Mouse (Mus musculus) neural tube, embryonic 10.5 days (tissue): Measurements from ENCODE around the gene Ltbp4.
A peak's percentile ranks its signal among the peaks of the same experiment; 100 is the strongest.

Experiments used
- DNase-seq: peaks from one replicate; pipeline ENCODE4 v3.0.0-alpha.2; 2017; ENCODE audit warnings: low spot score; ENCODE audit errors: extremely low spot score

The Ltbp4 gene

DNA sequence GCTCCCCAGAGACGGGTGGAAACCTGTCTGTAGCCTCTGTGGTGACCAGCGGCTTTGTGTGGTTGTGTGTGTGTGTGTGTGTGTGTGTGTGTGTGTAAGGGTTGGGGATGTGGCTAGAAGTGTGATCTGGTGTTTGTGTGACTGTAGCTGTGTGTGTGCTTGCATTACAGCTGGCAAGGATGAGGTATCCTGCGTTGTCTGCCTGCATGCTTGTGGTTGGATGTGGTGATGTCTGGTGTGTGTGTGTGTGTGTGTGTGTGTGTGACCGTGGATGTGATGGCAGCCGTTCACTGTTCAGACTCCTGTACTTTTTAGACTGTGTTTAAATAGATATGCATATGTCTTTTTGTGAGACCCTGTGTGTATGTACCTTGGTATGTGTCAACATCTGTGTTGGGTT is 77.7 kb downstream of the Ltbp4 start:
- DNase-seq: no peak

DNA sequence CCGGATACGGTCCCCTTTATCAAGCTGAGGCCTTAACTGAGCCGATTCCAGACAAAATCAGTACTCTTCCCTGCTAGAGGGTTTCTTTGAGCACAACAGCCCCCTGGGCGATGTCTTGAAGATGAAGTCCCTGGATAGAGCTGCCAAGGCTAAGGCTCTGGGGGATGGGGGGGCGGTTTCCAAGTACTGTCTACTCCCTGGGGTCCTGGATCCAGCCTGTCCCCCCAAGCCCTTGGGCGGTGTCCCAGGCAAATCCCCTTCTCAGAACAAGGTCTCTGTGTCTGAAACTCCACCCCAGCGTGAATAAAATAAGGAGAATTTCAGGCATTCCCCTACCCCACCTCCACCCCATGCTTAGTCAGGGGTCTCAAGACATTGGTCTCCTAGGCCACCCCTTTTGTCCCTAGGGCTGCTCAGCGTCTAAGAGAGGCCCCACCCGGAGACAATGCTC is 78.2 kb downstream of the Ltbp4 start:
- DNase-seq: no peak

DNA sequence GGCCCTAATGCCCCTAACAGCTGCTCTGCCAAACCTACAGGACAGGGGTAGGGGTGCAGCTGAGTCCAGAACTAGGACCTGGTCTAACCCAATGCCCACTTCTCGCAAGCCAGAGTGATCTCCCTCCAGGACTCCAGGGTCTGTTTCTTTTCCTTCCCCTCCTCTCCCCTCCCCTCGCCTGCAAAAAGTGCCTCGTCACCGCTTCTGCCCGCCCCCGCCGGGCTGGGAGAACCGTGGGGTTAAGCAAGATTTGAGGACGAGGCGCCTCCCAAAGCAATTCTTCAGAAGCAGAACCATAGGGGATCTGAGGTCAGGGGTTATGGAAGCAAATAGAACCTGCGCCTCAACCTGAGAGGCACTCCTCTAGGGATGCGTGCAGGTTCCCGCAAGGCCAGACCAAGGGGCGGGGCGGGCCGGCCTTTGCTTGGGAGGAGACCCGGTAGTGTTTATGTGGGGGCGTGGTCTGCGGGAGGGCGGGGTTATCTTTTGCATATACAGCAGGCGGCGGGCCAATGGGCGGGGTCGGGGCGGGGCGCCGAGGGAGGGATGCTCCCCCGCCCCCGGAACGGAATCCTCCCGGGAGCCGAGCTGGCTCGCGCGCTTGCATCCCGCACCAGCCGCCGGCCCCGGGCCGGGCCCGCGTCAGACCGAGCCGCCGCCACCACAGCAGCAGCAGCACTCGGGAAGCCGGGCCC is 79.1 kb downstream of the Ltbp4 start, which contains the start of gene Numbl:
TSS of gene Numbl (plus strand) at position 229 of the 695 bp plus-strand sequence.
- DNase-seq: peak; percentile 96

DNA sequence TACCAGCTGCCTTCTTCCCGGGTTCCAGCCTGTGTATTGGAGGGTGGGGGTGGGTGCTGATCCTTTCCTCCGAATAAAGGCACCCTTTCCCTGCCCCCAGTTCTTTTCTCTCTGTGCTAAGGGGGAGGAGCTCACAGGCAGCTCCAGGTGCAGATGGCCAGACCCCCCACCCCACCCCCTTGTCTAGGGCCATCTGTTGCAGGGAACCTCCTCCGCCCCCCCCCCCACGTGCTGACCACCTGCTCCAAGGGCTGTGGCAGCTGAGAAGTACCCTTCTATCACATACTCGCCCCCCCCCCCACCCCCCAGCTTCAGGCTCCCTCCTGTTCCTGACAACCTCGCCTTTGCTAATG is 79.7 kb downstream of the Ltbp4 start:
- DNase-seq: peak; percentile 69

DNA sequence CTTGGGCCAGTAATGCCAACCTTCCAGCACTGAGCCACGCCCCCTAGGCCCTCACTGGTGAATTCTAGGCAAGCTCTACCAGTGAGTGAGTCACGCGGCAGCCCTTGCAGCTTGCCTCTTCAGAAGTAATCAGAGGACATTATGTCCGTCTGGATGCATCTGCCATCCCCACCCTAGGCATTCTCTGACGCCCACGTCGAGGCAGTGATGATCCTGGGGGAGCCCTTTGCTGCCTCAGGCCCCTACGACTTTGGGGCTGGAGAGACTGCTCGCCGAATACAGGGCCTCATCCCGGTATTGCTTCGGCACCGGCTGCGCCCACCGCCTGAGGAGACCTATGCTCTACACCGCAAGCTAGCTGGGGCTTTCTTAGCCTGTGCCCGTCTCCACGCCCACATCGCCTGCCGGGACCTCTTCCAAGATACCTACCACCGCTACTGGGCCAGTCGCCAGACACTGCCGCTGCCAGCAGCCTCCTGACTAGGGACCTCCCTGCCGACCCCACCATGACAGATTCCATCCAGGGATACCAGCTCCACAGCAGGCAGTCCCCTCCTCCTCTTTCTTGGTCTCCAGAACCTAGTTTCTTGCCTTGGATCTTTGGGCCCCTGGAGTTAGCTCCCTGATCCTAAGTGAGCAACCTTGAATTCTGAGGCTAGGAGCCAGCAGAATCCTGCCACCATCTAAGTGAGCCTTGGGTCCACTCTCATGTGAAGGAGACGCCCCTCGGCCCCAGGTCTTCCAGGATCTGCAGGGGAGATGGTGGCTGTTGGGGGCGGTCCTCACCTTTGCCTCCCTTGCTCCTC is 80.2 kb downstream of the Ltbp4 start:
- peak; percentile 34 for DNase-seq

DNA sequence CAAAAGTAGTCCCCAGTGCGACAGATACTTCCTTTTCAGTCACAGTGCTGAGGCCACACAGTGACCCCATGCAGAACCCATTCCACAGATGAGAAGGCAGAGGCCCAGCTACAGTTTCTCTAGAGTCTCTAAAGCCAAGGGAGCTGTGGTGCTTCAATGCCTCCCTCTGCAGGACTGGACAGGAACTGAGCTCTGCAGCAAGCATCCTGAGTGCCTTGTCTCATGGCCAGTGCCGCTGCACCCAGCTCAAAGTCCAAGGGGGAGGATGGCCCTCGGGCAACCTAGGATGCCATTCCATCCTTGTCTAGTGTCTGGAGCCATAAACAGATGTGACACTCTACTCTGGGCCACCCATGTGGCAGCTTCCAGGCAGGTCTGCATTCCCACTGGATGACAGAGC is 81.8 kb downstream of the Ltbp4 start:
- DNase-seq: no peak
